9 mouse cellular contexts compared by ENCODE assay signal in genomic region chr7:101465850-101466580, GRCm38 (mm10). TPM values are rescaled to one million over a fixed set of nuclear protein-coding genes. Genes with fewer than 3 reads are reported as not detected.
DNase-seq lines count a peak whose midpoint lies in the region; ATAC-seq lines count a peak whose summit lies in the region.
"Had no signal": no experiment of that assay in that cellular context is flagged by ENCODE, and none has a peak within 500 bp of the region (broad histone marks: within the 10 kb centered on the region; RNA-seq: fewer than 3 reads in every experiment).

No protein-coding gene starts in this region.

- H3K27me3 ChIP-seq in limb, embryonic 15.5 days, result no peaks in the 10 kb centered on the region
- 0 out of 2 replicates have a peak, but pooled peaks cover 5% of the 10 kb centered on the region for H3K27me3 ChIP-seq in limb, embryonic 10.5 days (ENCODE audit: low read depth, poor library complexity, severe bottlenecking)
- peaks cover 10% of the 10 kb centered on the region; the same call in 1 of the 2 replicates for H3K27me3 ChIP-seq in heart, embryonic 13.5 days (replicated peaks)
- H3K27me3 ChIP-seq: embryonic facial prominence, embryonic 12.5 days had no signal

- no peaks in the 10 kb centered on the region for H3K9me3 ChIP-seq in limb, embryonic 15.5 days
- H3K9me3 ChIP-seq in limb, embryonic 10.5 days (replicated peaks), result no peaks in the 10 kb centered on the region
- H3K9me3 ChIP-seq in heart, embryonic 13.5 days, result no peaks in the 10 kb centered on the region
- H3K9me3 ChIP-seq: embryonic facial prominence, embryonic 12.5 days had no signal

- WGBS in limb, embryonic 15.5 days, result 82% methylated on average over 8 of the region's 8 CpGs
- 89% methylated on average over 8 of the region's 8 CpGs for WGBS in limb, embryonic 10.5 days
- 57% methylated on average over 8 of the region's 8 CpGs for WGBS in heart, embryonic 13.5 days

- no peak for DNase-seq in limb, embryonic 10.5 days (ENCODE audit: low spot score)
- peak; percentile 61 to 87 for DNase-seq in kidney, postnatal 25 days
- peak; percentile 40 for DNase-seq in spleen, adult 12 weeks (ENCODE audit: low spot score)
- no peak for DNase-seq in embryo, embryonic 10 days (ENCODE audit: low spot score)
- DNase-seq in layer of hippocampus, adult 11-12 months (ENCODE audit: low spot score), result no peak

- H3K9ac ChIP-seq in limb, embryonic 15.5 days, result no peak overlapping the region
- peak overlapping the region; percentile 47; the same call in 1 of the 2 replicates for H3K9ac ChIP-seq in heart, embryonic 13.5 days
- H3K9ac ChIP-seq: embryonic facial prominence, embryonic 12.5 days had no signal

- no peak overlapping the region for H3K4me3 ChIP-seq in limb, embryonic 15.5 days
- H3K4me3 ChIP-seq in limb, embryonic 10.5 days, result no peak overlapping the region
- no peak overlapping the region for H3K4me3 ChIP-seq in heart, embryonic 13.5 days
- H3K4me3 ChIP-seq: embryonic facial prominence, embryonic 12.5 days had no signal

- no peaks in the 10 kb centered on the region for H3K36me3 ChIP-seq in limb, embryonic 15.5 days
- H3K36me3 ChIP-seq in limb, embryonic 10.5 days, result no peaks in the 10 kb centered on the region
- H3K36me3 ChIP-seq in heart, embryonic 13.5 days, result no peaks in the 10 kb centered on the region
- H3K36me3 ChIP-seq: embryonic facial prominence, embryonic 12.5 days had no signal

- H3K4me1 ChIP-seq in limb, embryonic 15.5 days, result peaks cover 10% of the 10 kb centered on the region; the same call in 1 of the 2 replicates
- H3K4me1 ChIP-seq in limb, embryonic 10.5 days, result peaks cover 26% of the 10 kb centered on the region
- H3K4me1 ChIP-seq in heart, embryonic 13.5 days, result peaks cover 48% of the 10 kb centered on the region

- no peak; the same call in 1 of the 2 replicates for ATAC-seq in limb, embryonic 15.5 days (ENCODE audit: insufficient number of reproducible peaks, low FRiP score, low TSS enrichment, low read depth)
- no peak for ATAC-seq in heart, embryonic 13.5 days (ENCODE audit: extremely low read depth, insufficient number of reproducible peaks, low FRiP score, low TSS enrichment)
- no peak for ATAC-seq in frontal cortex, adult (ENCODE audit: low TSS enrichment)

- 0 out of 2 replicates have a peak overlapping the region, but pooled peaks have one; percentile 38 for H3K27ac ChIP-seq in limb, embryonic 15.5 days
- no peak overlapping the region for H3K27ac ChIP-seq in limb, embryonic 10.5 days
- H3K27ac ChIP-seq in heart, embryonic 13.5 days (replicated peaks), result peak overlapping the region; percentile 53

- H3K4me2 ChIP-seq in limb, embryonic 15.5 days, result no peak overlapping the region
- no peak overlapping the region for H3K4me2 ChIP-seq in heart, embryonic 13.5 days
- H3K4me2 ChIP-seq: embryonic facial prominence, embryonic 12.5 days had no signal

RNA-seq across cellular contexts. Expression of gene Pde2a, which starts 44.5 kb away (rescaled TPM):
- polyA plus RNA-seq in limb, embryonic 15.5 days (2015; fragmentation: Nextera tagmentation; extraction: Ambion mirVana), result 13.6 and 14.5 TPM in 2 replicates
- polyA plus RNA-seq in limb, embryonic 10.5 days (2016; fragmentation: Nextera tagmentation; extraction: Ambion mirVana), result 9.2 and 9.3 TPM in 2 replicates
- polyA plus RNA-seq in heart, embryonic 13.5 days (2015; fragmentation: Nextera tagmentation; extraction: Ambion mirVana), result 10.4 and 11.5 TPM in 2 replicates

RNA-seq across cellular contexts. Expression of gene Gm45837, which starts 55.3 kb away (rescaled TPM):
- polyA plus RNA-seq in limb, embryonic 15.5 days (2015; fragmentation: Nextera tagmentation; extraction: Ambion mirVana), result 3.6 and 12.5 TPM in 2 replicates
- polyA plus RNA-seq in limb, embryonic 10.5 days (2016; fragmentation: Nextera tagmentation; extraction: Ambion mirVana), result 0.06 TPM in 1 of 2 replicates, not detected in the other
- polyA plus RNA-seq in heart, embryonic 13.5 days (2015; fragmentation: Nextera tagmentation; extraction: Ambion mirVana), result not detected in 2 replicates
- polyA plus RNA-seq: embryonic facial prominence, embryonic 12.5 days had no signal

Comparison
In these comparisons a context has a peak if more than half of its experiments do, and no peak if none do; other contexts are left out.
1. DNase-seq: peak in kidney, postnatal 25 days (2 of 2) and spleen, adult 12 weeks (single experiment); none in limb, embryonic 10.5 days (single experiment), embryo, embryonic 10 days (single experiment) and layer of hippocampus, adult 11-12 months (single experiment).